8 mouse cellular contexts compared by ENCODE assay signal in the genomic region with DNA sequence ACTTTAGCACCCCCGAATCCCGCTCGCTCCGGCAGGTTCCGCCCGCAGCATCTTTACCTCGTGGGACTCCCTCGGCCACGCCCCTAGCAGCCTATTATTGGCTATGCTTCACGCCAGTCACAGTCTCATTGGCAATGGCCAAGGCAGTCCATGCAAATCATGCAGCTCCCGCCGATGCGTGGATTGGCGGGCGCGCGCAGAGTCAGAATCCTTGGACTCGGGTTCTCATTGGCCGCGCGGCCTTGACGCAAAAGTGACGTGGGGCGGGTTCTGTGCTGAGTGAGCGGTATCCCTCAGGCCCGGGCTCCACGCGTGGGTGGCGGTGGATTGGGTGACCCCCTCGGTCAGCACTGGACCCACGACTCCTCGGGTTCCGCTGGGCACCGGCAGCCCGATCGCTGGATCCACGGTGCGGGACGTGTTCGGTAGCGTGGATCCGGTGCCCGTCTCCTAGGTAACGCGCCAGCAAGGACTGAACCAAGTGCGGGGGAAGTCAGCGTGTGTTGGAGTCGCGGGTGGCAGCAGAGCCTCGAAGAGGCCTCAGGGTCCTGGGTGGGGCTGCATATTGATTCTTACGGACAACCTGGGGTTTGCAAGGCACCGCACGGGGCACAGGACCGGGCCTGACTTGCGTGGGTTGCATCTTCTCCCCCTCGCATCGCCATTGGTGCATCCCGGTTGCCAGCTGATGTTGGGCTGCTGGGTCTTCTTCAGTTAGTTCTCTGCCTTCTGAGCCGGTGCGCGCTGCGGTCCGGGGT. TPM values are rescaled to one million over a fixed set of nuclear protein-coding genes. Genes with fewer than 3 reads are reported as not detected.
DNase-seq lines count a peak whose midpoint lies in the region; ATAC-seq and TF ChIP-seq lines count a peak whose summit lies in the region.

A gene (minus strand): TSS at position 406 of the 758 bp plus-strand sequence.

- H3K27ac ChIP-seq in ES-E14 (ENCODE audit: insufficient read depth, low read depth, low read length, poor library complexity, severe bottlenecking), result no peak within 1 kb of the TSS; the same call in 1 of the 2 replicates
- H3K27ac ChIP-seq in forebrain, embryonic 15.5 days (replicated peaks), result peak within 1 kb of the TSS; percentile 93
- H3K27ac ChIP-seq in liver, embryonic 16.5 days (ENCODE audit: low read length), result no peak within 1 kb of the TSS
- peak within 1 kb of the TSS; percentile 59; the same call in 1 of the 2 replicates for H3K27ac ChIP-seq in neural tube, embryonic 12.5 days
- peak within 1 kb of the TSS; percentile 75; the same call in 1 of the 2 replicates for H3K27ac ChIP-seq in stomach, postnatal 0 days (replicated peaks)

- H3K9ac ChIP-seq in ES-E14 (ENCODE audit: insufficient read depth, low read depth, low read length, poor library complexity, severe bottlenecking), result peak within 1 kb of the TSS; percentile 86
- H3K9ac ChIP-seq in forebrain, embryonic 15.5 days (replicated peaks), result peak within 1 kb of the TSS; percentile 95
- peak within 1 kb of the TSS; percentile 33; the same call in 1 of the 2 replicates for H3K9ac ChIP-seq in liver, embryonic 16.5 days (ENCODE audit: low read depth, low read length)
- peak within 1 kb of the TSS; percentile 83 for H3K9ac ChIP-seq in neural tube, embryonic 12.5 days
- H3K9ac ChIP-seq in stomach, postnatal 0 days (ENCODE audit: low read length), result peak within 1 kb of the TSS; percentile 75

- no peaks in the 10 kb centered on the region for H3K27me3 ChIP-seq in forebrain, embryonic 15.5 days
- peaks cover 40% of the 10 kb centered on the region for H3K27me3 ChIP-seq in liver, embryonic 16.5 days (ENCODE audit: control insufficient read depth, insufficient read depth, low read depth, low read length)
- peaks cover 16% of the 10 kb centered on the region for H3K27me3 ChIP-seq in neural tube, embryonic 12.5 days (replicated peaks)
- H3K27me3 ChIP-seq in stomach, postnatal 0 days (ENCODE audit: control insufficient read depth, insufficient read depth, low read length), result no peaks in the 10 kb centered on the region

- H3K36me3 ChIP-seq in ES-E14 (ENCODE audit: control insufficient read depth, insufficient read depth, low read length, poor library complexity, severe bottlenecking), result no peaks in the 10 kb centered on the region
- no peaks in the 10 kb centered on the region for H3K36me3 ChIP-seq in forebrain, embryonic 15.5 days
- H3K36me3 ChIP-seq in liver, embryonic 16.5 days (ENCODE audit: control insufficient read depth, insufficient read depth), result no peaks in the 10 kb centered on the region
- H3K36me3 ChIP-seq in neural tube, embryonic 12.5 days, result no peaks in the 10 kb centered on the region
- no peaks in the 10 kb centered on the region for H3K36me3 ChIP-seq in stomach, postnatal 0 days (ENCODE audit: control insufficient read depth, insufficient read depth, low read length)

- H3K9me3 ChIP-seq in ES-E14 (ENCODE audit: control insufficient read depth, insufficient read depth, low read depth, low read length), result no peaks in the 10 kb centered on the region
- H3K9me3 ChIP-seq in forebrain, embryonic 15.5 days, result no peaks in the 10 kb centered on the region
- no peaks in the 10 kb centered on the region for H3K9me3 ChIP-seq in liver, embryonic 16.5 days (replicated peaks; ENCODE audit: control insufficient read depth, low read length)
- H3K9me3 ChIP-seq in neural tube, embryonic 12.5 days, result no peaks in the 10 kb centered on the region
- no peaks in the 10 kb centered on the region for H3K9me3 ChIP-seq in stomach, postnatal 0 days (ENCODE audit: control insufficient read depth, low read length)

- in situ Hi-C loops in ES-E14 (cut with MboI; ENCODE audit: low sequenced_read_pairs in 2 of 2, unreplicated experiment in 2 of 2), result no loop called here

- intact Hi-C loops in heart, postnatal 14 days (cut with DNase I), result no loop called here

- peak; percentile 99 for DNase-seq in ES-E14 (ENCODE audit: low read depth, low spot score)
- DNase-seq in cerebellum, adult 11-12 months, result peak; percentile 100
- DNase-seq in heart, postnatal 14 days, result peak; percentile 98 to 99
- DNase-seq in large intestine, adult 2 months (ENCODE audit: low read depth, low spot score), result peak; percentile 77
- DNase-seq in stomach, postnatal 0 days (ENCODE audit: low spot score), result peak; percentile 95

- peaks cover 0 to 21% of the 10 kb centered on the region in 2 experiments; a peak in 2 of 4 replicates for H3K4me1 ChIP-seq in ES-E14 (ENCODE audit: control insufficient read depth in 2 of 2, insufficient read depth in 2 of 2, low read length in 2 of 2, poor library complexity in 1 of 2)
- peaks cover 24% of the 10 kb centered on the region for H3K4me1 ChIP-seq in forebrain, embryonic 15.5 days
- H3K4me1 ChIP-seq in liver, embryonic 16.5 days (ENCODE audit: control insufficient read depth, low read depth, low read length), result no peaks in the 10 kb centered on the region
- peaks cover 25% of the 10 kb centered on the region for H3K4me1 ChIP-seq in neural tube, embryonic 12.5 days
- H3K4me1 ChIP-seq in stomach, postnatal 0 days (replicated peaks; ENCODE audit: control insufficient read depth, insufficient read depth), result 0 out of 2 replicates have a peak, but pooled peaks cover 2% of the 10 kb centered on the region

- H3K4me3 ChIP-seq in ES-E14 (ENCODE audit: insufficient read depth in 1 of 2, low read depth in 1 of 2, low read length in 2 of 2, poor library complexity in 1 of 2, severe bottlenecking in 1 of 2), result peak within 1 kb of the TSS; percentile 85 to 86
- peak within 1 kb of the TSS; percentile 89 for H3K4me3 ChIP-seq in forebrain, embryonic 15.5 days
- peak within 1 kb of the TSS; percentile 65 for H3K4me3 ChIP-seq in liver, embryonic 16.5 days (ENCODE audit: low read depth, low read length)
- H3K4me3 ChIP-seq in neural tube, embryonic 12.5 days, result peak within 1 kb of the TSS; percentile 71
- H3K4me3 ChIP-seq in stomach, postnatal 0 days (ENCODE audit: low read depth, low read length), result peak within 1 kb of the TSS; percentile 76

- TF ChIP-seq EP300 in stomach, postnatal 0 days (optimal IDR thresholded peaks at IDR 0.05), result no peak

- peak; percentile 97 for ATAC-seq in forebrain, embryonic 15.5 days (replicated peaks)
- ATAC-seq in liver, embryonic 16.5 days (ENCODE audit: low read depth), result peak; percentile 91
- peak; percentile 98 for ATAC-seq in neural tube, embryonic 12.5 days (ENCODE audit: low FRiP score, low read depth)
- ATAC-seq in stomach, postnatal 0 days (ENCODE audit: low FRiP score, low TSS enrichment), result peak; percentile 97

- 0% methylated on average over 62 of the region's 63 CpGs for WGBS in forebrain, embryonic 15.5 days
- 1% methylated on average over 63 of the region's 63 CpGs for WGBS in large intestine, adult 2 months
- under 1% methylated on average over 63 of the region's 63 CpGs for WGBS in liver, embryonic 16.5 days (ENCODE audit: insufficient replicate concordance)
- WGBS in neural tube, embryonic 12.5 days, result under 1% methylated on average over 63 of the region's 63 CpGs
- under 1% methylated on average over 62 of the region's 63 CpGs for WGBS in stomach, postnatal 0 days

- no peak for TF ChIP-seq CTCF in stomach, postnatal 0 days (IDR thresholded peaks at IDR 0.05; ENCODE audit: low read depth)

- H3K4me2 ChIP-seq in forebrain, embryonic 15.5 days (replicated peaks), result peak within 1 kb of the TSS; percentile 94
- peak within 1 kb of the TSS; percentile 63 for H3K4me2 ChIP-seq in liver, embryonic 16.5 days (ENCODE audit: low read depth, low read length)
- peak within 1 kb of the TSS; percentile 90 for H3K4me2 ChIP-seq in neural tube, embryonic 12.5 days (replicated peaks)
- H3K4me2 ChIP-seq in stomach, postnatal 0 days (replicated peaks; ENCODE audit: low read depth), result peak within 1 kb of the TSS; percentile 78

TF ChIP-seq in ES-E14, 5 proteins besides CTCF, POLR2A, EP300 and RAD21:
- TF ChIP-seq HCFC1 (IDR thresholded peaks at IDR 0.05; ENCODE audit: borderline replicate concordance, insufficient read depth, low read length), result no peak; the same call in 1 of the 2 replicates
- TF ChIP-seq ZNF384 (IDR thresholded peaks at IDR 0.05; ENCODE audit: low read depth, low read length), result no peak
- TF ChIP-seq ZC3H11A (IDR thresholded peaks at IDR 0.05; ENCODE audit: borderline replicate concordance, low read depth, low read length), result no peak
- TF ChIP-seq MAFK (IDR thresholded peaks at IDR 0.05; ENCODE audit: insufficient read depth, low read depth, low read length), result peak; percentile 47; the same call in 1 of the 2 replicates
- TF ChIP-seq CHD2 (IDR thresholded peaks at IDR 0.05; ENCODE audit: low read depth, low read length), result peak; percentile 75
TF ChIP-seq in ES-E14: peak in this region for 2.

RNA-seq across cellular contexts. Expression of the gene that starts here (rescaled TPM):
- total RNA-seq in ES-E14 (2012; rRNA removed), result 1.6 TPM in 2 replicates
- 14.4 and 17.2 TPM in 2 replicates for polyA plus RNA-seq in forebrain, embryonic 15.5 days (2015; fragmentation: Nextera tagmentation; extraction: Ambion mirVana)
- total RNA-seq in heart, postnatal 14 days (2021), result 1 to 10 TPM; 2.1 to 4.2 TPM
- 4.8 and 5.8 TPM in 2 replicates for polyA plus RNA-seq in large intestine, adult 2 months (2012; rRNA removed)
- 7.8 and 8.5 TPM in 2 replicates for polyA plus RNA-seq in liver, embryonic 16.5 days (2015; fragmentation: Nextera tagmentation; extraction: Ambion mirVana)
- 19.9 and 21.6 TPM in 2 replicates for polyA plus RNA-seq in neural tube, embryonic 12.5 days (2016; fragmentation: Nextera tagmentation; extraction: Ambion mirVana)
- polyA plus RNA-seq in stomach, postnatal 0 days (2015; fragmentation: Nextera tagmentation; extraction: Ambion mirVana), result 1.2 and 1.3 TPM in 2 replicates

Comparison
In these comparisons a context has a peak if more than half of its experiments do, and no peak if none do; other contexts are left out.
1. H3K27ac ChIP-seq: peak in forebrain, embryonic 15.5 days (single experiment), neural tube, embryonic 12.5 days (single experiment) and stomach, postnatal 0 days (single experiment); none in ES-E14 (single experiment) and liver, embryonic 16.5 days (single experiment).
2. H3K9ac ChIP-seq: peak in every context shown above with its lines; median percentile 95 in forebrain, embryonic 15.5 days; 86 in ES-E14; 83 in neural tube, embryonic 12.5 days; 75 in stomach, postnatal 0 days; 33 in liver, embryonic 16.5 days.
3. Peak in every context shown above with its lines, with median percentiles within 50 percentile points of each other: DNase-seq, H3K4me3 ChIP-seq, ATAC-seq and H3K4me2 ChIP-seq.